9 mouse cellular contexts compared by ENCODE assay signal in the genomic region with DNA sequence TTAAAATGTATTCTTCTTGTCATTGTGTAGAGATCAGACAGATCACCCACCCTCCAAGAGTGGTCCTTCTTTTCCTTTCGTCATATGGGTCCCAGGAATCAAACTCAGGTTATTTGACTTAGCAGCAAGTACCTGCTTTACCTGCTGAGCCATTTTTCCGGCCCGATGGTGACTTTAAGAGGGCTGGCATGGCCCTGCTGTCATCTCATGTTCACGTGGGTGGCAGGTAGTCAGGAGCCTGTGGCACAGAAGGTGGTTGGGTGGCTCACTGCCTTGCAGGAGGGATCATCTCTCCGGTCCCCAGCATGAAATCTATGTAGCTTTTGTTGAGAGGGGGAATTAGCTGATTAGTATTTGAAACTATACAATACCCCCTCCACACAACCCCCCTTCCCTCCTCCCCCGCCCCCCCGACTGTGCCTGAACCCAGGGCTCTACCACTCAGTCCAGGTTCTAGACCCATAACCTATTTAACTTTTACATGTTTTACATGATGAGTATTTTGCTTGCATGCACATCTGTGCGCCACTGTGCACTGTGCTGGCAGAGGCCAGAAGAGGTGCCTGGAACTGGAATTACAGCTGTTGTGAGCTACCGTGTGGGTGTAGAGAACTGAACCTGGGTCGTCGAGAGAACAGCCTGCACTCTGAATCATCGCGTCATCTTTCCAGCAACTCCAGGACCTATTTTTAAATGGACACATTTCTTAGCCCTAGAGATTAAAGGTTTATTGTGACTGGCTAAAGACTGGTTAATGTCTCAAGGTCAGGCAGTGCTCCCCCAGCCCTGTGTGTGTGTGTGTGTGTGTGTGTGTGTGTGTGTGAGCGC. TPM values are rescaled to one million over a fixed set of nuclear protein-coding genes. Genes with fewer than 3 reads are reported as not detected.
DNase-seq lines count a peak whose midpoint lies in the region; ATAC-seq and TF ChIP-seq lines count a peak whose summit lies in the region.
"Had no signal": no experiment of that assay in that cellular context is flagged by ENCODE, and none has a peak within 500 bp of the region (broad histone marks: within the 10 kb centered on the region; RNA-seq: fewer than 3 reads in every experiment).

No protein-coding gene starts in this region.

- no peak for TF ChIP-seq CTCF in ES-Bruce4 (IDR thresholded peaks at IDR 0.05; ENCODE audit: low read depth, low read length)

- TF ChIP-seq POLR2A in ES-Bruce4 (IDR thresholded peaks at IDR 0.05; ENCODE audit: insufficient read depth, low read length), result no peak

- DNase-seq in heart, adult 9 months (ENCODE audit: low spot score in 2 of 2), result no peak
- no peak for DNase-seq in forebrain, embryonic 11.5 days (ENCODE audit: low spot score)
- DNase-seq in MN1 (ENCODE audit: low spot score), result no peak
- no peak for DNase-seq in gastrocnemius, adult 8-10 months (ENCODE audit: low spot score in 2 of 2)
- no peak for DNase-seq in kidney, adult 9 months

- ATAC-seq in heart, embryonic 13.5 days (ENCODE audit: extremely low read depth, insufficient number of reproducible peaks, low FRiP score, low TSS enrichment), result 0 out of 2 replicates have a peak, but pooled peaks have one; percentile 15
- ATAC-seq in forebrain, embryonic 11.5 days (replicated peaks; ENCODE audit: low FRiP score), result peak; percentile 24
- no peak for ATAC-seq in liver, embryonic 12.5 days

- no peaks in the 10 kb centered on the region for H3K27me3 ChIP-seq in heart, embryonic 13.5 days (replicated peaks)
- H3K27me3 ChIP-seq in ES-Bruce4 (ENCODE audit: control insufficient read depth, insufficient read depth, low read length, poor library complexity, severe bottlenecking), result no peaks in the 10 kb centered on the region
- no peaks in the 10 kb centered on the region for H3K27me3 ChIP-seq in forebrain, embryonic 11.5 days (ENCODE audit: control insufficient read depth, insufficient read depth, low read length)
- no peaks in the 10 kb centered on the region for H3K27me3 ChIP-seq in liver, embryonic 12.5 days (replicated peaks)

- peaks cover 32% of the 10 kb centered on the region for H3K4me1 ChIP-seq in heart, embryonic 13.5 days
- no peaks in the 10 kb centered on the region for H3K4me1 ChIP-seq in ES-Bruce4 (ENCODE audit: control insufficient read depth, insufficient read depth, low read length)
- H3K4me1 ChIP-seq in forebrain, embryonic 11.5 days (replicated peaks; ENCODE audit: control insufficient read depth, insufficient read depth, low read length), result peaks cover 3% of the 10 kb centered on the region; the same call in 1 of the 2 replicates
- peaks cover 64% of the 10 kb centered on the region for H3K4me1 ChIP-seq in liver, embryonic 12.5 days

- H3K27ac ChIP-seq in heart, embryonic 13.5 days (replicated peaks), result peak overlapping the region; percentile 86
- H3K27ac ChIP-seq in ES-Bruce4 (ENCODE audit: insufficient read depth, low read length), result no peak overlapping the region
- H3K27ac ChIP-seq in forebrain, embryonic 11.5 days (ENCODE audit: low read depth, low read length), result no peak overlapping the region
- H3K27ac ChIP-seq in liver, embryonic 12.5 days, result peak overlapping the region; percentile 99

- H3K9ac ChIP-seq in heart, embryonic 13.5 days, result peak overlapping the region; percentile 88
- H3K9ac ChIP-seq in ES-Bruce4 (ENCODE audit: low read depth, poor library complexity, severe bottlenecking), result no peak overlapping the region
- H3K9ac ChIP-seq in forebrain, embryonic 11.5 days (ENCODE audit: low read length), result no peak overlapping the region; the same call in 1 of the 2 replicates
- peak overlapping the region; percentile 86 for H3K9ac ChIP-seq in liver, embryonic 12.5 days

- H3K36me3 ChIP-seq in heart, embryonic 13.5 days, result peaks cover 25% of the 10 kb centered on the region
- H3K36me3 ChIP-seq in ES-Bruce4 (ENCODE audit: control insufficient read depth, insufficient read depth, low read length, poor library complexity, severe bottlenecking), result peaks cover 5% of the 10 kb centered on the region; the same call in 1 of the 2 replicates
- H3K36me3 ChIP-seq in forebrain, embryonic 11.5 days (ENCODE audit: control insufficient read depth, insufficient read depth, low read length), result peaks cover 4% of the 10 kb centered on the region; the same call in 1 of the 2 replicates
- peaks cover 27% of the 10 kb centered on the region for H3K36me3 ChIP-seq in liver, embryonic 12.5 days

- WGBS in heart, embryonic 13.5 days, result 46% methylated on average over 14 of the region's 14 CpGs
- 59% methylated on average over 14 of the region's 14 CpGs for WGBS in forebrain, embryonic 11.5 days
- WGBS in liver, embryonic 12.5 days (ENCODE audit: insufficient replicate concordance), result 67% methylated on average over 14 of the region's 14 CpGs

- H3K4me2 ChIP-seq in heart, embryonic 13.5 days, result peak overlapping the region; percentile 83
- peak overlapping the region; percentile 75 for H3K4me2 ChIP-seq in forebrain, embryonic 11.5 days (ENCODE audit: low read depth, low read length, severe bottlenecking)
- H3K4me2 ChIP-seq in liver, embryonic 12.5 days, result peak overlapping the region; percentile 71

- TF ChIP-seq EP300 in ES-Bruce4 (IDR thresholded peaks at IDR 0.05; ENCODE audit: insufficient read depth, low read depth, low read length), result no peak

- no peaks in the 10 kb centered on the region for H3K9me3 ChIP-seq in heart, embryonic 13.5 days
- H3K9me3 ChIP-seq in ES-Bruce4 (replicated peaks; ENCODE audit: control insufficient read depth, insufficient read depth, low read length, poor library complexity, severe bottlenecking), result peaks cover 3% of the 10 kb centered on the region; the same call in 1 of the 2 replicates
- no peaks in the 10 kb centered on the region; the same call in 1 of the 2 replicates for H3K9me3 ChIP-seq in forebrain, embryonic 11.5 days (ENCODE audit: control insufficient read depth, low read length)
- no peaks in the 10 kb centered on the region for H3K9me3 ChIP-seq in liver, embryonic 12.5 days (replicated peaks)

- peak overlapping the region; percentile 79 for H3K4me3 ChIP-seq in heart, embryonic 13.5 days
- H3K4me3 ChIP-seq in ES-Bruce4 (ENCODE audit: low read depth, low read length), result peak overlapping the region; percentile 15; the same call in 1 of the 2 replicates
- H3K4me3 ChIP-seq in forebrain, embryonic 11.5 days (ENCODE audit: low read depth, low read length), result peak overlapping the region; percentile 85
- peak overlapping the region; percentile 76 for H3K4me3 ChIP-seq in liver, embryonic 12.5 days

RNA-seq across cellular contexts. Expression of a gene that starts 0.6 kb away (rescaled TPM):
- 132 and 149 TPM in 2 replicates for polyA plus RNA-seq in heart, embryonic 13.5 days (2015; fragmentation: Nextera tagmentation; extraction: Ambion mirVana)
- 84.6 and 87.1 TPM in 2 replicates for polyA plus RNA-seq in ES-Bruce4 (2011; ENCODE audit: insufficient read depth, insufficient read length, low read depth, missing spikeins)
- 114 and 117 TPM in 2 replicates for polyA plus RNA-seq in forebrain, embryonic 11.5 days (2014; fragmentation: Nextera tagmentation; extraction: Ambion mirVana)
- 94.2 and 94.9 TPM in 2 replicates for polyA plus RNA-seq in liver, embryonic 12.5 days (2016; fragmentation: Nextera tagmentation; extraction: Ambion mirVana)
- total RNA-seq in gastrocnemius, adult 8-10 months (2022), result 10 to 100 TPM; 26.4 to 33.9 (median 31.7) TPM

RNA-seq across cellular contexts. Expression of a gene that starts 8.0 kb away (rescaled TPM):
- polyA plus RNA-seq in heart, embryonic 13.5 days (2015; fragmentation: Nextera tagmentation; extraction: Ambion mirVana), result 325 and 327 TPM in 2 replicates
- polyA plus RNA-seq in ES-Bruce4 (2011; ENCODE audit: insufficient read depth, insufficient read length, low read depth, missing spikeins), result 209 and 226 TPM in 2 replicates
- polyA plus RNA-seq in forebrain, embryonic 11.5 days (2014; fragmentation: Nextera tagmentation; extraction: Ambion mirVana), result 332 and 356 TPM in 2 replicates
- 310 and 322 TPM in 2 replicates for polyA plus RNA-seq in liver, embryonic 12.5 days (2016; fragmentation: Nextera tagmentation; extraction: Ambion mirVana)
- 100 to 1,000 TPM in 2 of 4 experiments, 10 to 100 TPM in 2; 98.0 to 149 (median 104) TPM for total RNA-seq in gastrocnemius, adult 8-10 months (2022)

RNA-seq across cellular contexts. Expression of a gene that starts 15.3 kb away (rescaled TPM):
- polyA plus RNA-seq in heart, embryonic 13.5 days (2015; fragmentation: Nextera tagmentation; extraction: Ambion mirVana), result 53.0 and 55.6 TPM in 2 replicates
- polyA plus RNA-seq in ES-Bruce4 (2011; ENCODE audit: insufficient read depth, insufficient read length, low read depth, missing spikeins), result 52.6 and 53.3 TPM in 2 replicates
- polyA plus RNA-seq in forebrain, embryonic 11.5 days (2014; fragmentation: Nextera tagmentation; extraction: Ambion mirVana), result 59.0 and 66.7 TPM in 2 replicates
- 70.8 and 72.8 TPM in 2 replicates for polyA plus RNA-seq in liver, embryonic 12.5 days (2016; fragmentation: Nextera tagmentation; extraction: Ambion mirVana)
- total RNA-seq in gastrocnemius, adult 8-10 months (2022), result 10 to 100 TPM; 33.5 to 45.5 (median 39.6) TPM

RNA-seq across cellular contexts. Expression of a gene that starts 51.1 kb away (rescaled TPM):
- 13.0 and 19.3 TPM in 2 replicates for polyA plus RNA-seq in heart, embryonic 13.5 days (2015; fragmentation: Nextera tagmentation; extraction: Ambion mirVana)
- 4.2 and 4.6 TPM in 2 replicates for polyA plus RNA-seq in ES-Bruce4 (2011; ENCODE audit: insufficient read depth, insufficient read length, low read depth, missing spikeins)
- 15.9 and 21.6 TPM in 2 replicates for polyA plus RNA-seq in forebrain, embryonic 11.5 days (2014; fragmentation: Nextera tagmentation; extraction: Ambion mirVana)
- polyA plus RNA-seq in liver, embryonic 12.5 days (2016; fragmentation: Nextera tagmentation; extraction: Ambion mirVana), result 477 and 480 TPM in 2 replicates
- not detected for total RNA-seq in gastrocnemius, adult 8-10 months (2022)
- total RNA-seq: neutrophil, adult 5-6 weeks had no signal

Comparison
In these comparisons a context has a peak if more than half of its experiments do, and no peak if none do; other contexts are left out.
1. H3K27ac ChIP-seq: peak in heart, embryonic 13.5 days (single experiment) and liver, embryonic 12.5 days (single experiment); none in ES-Bruce4 (single experiment) and forebrain, embryonic 11.5 days (single experiment).
2. H3K4me3 ChIP-seq: peak in every context shown above with its lines; median percentile 85 in forebrain, embryonic 11.5 days; 79 in heart, embryonic 13.5 days; 76 in liver, embryonic 12.5 days; 15 in ES-Bruce4.
3. H3K9ac ChIP-seq: peak in heart, embryonic 13.5 days (single experiment) and liver, embryonic 12.5 days (single experiment); none in ES-Bruce4 (single experiment) and forebrain, embryonic 11.5 days (single experiment).
4. Peak in every context shown above with its lines, with median percentiles within 50 percentile points of each other: H3K4me2 ChIP-seq.